Mouse (Mus musculus): Measurements from ENCODE around the gene Chchd1. TPM values are rescaled to one million over a fixed set of nuclear protein-coding genes. Genes with fewer than 3 reads are reported as not detected.

Gene Chchd1
- polyA plus RNA-seq, 1 experiment from 2014 or later, result 191 TPM

DNA sequence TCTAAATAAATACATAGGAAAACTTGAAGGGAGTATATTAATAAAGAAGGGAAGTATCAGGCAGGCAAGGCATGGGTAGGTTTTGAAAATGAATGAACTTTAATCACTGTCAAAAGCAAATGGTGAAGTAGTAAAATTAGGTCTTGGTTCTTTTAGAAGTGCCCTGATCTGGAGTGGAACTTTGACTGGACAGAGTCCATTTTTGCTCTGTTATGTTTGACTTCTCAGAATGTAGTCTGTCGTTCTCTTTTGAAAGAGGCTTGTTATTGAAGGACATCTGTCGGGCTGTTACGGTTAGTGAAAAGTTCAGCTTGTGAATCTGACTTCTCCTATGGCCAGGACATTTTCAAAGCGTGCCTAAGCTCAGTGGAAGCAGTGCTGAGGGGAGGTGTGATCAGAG, 24.9 kb upstream of the Chchd1 start:
- no peak for ATAC-seq (ENCODE audit: low read depth)
- H3K36me3 ChIP-seq (ENCODE audit: control insufficient read depth, insufficient read depth, low read length), result peaks cover 54% of the 10 kb centered on the region
- no peaks in the 10 kb centered on the region for H3K27me3 ChIP-seq (ENCODE audit: control insufficient read depth, insufficient read depth, low read depth, low read length)
- no peak overlapping the region for H3K27ac ChIP-seq (ENCODE audit: low read length)
- no peak overlapping the region for H3K4me2 ChIP-seq (ENCODE audit: low read depth, low read length)
- peaks cover 10% of the 10 kb centered on the region for H3K4me1 ChIP-seq (replicated peaks; ENCODE audit: control insufficient read depth, insufficient read depth, low read length)
- H3K9me3 ChIP-seq (ENCODE audit: control insufficient read depth, low read length), result peaks cover 3% of the 10 kb centered on the region; the same call in 1 of the 2 replicates
- no peak overlapping the region for H3K9ac ChIP-seq (ENCODE audit: low read length)
- 92% methylated on average over 4 of the region's 4 CpGs for WGBS
- H3K4me3 ChIP-seq (ENCODE audit: low read length), result no peak overlapping the region

- WGBS, result 91% methylated on average over 2 of the region's 2 CpGs
- no peak for ATAC-seq (ENCODE audit: low read depth)
- H3K4me3 ChIP-seq (ENCODE audit: low read length), result no peak overlapping the region
- no peaks in the 10 kb centered on the region for H3K27me3 ChIP-seq (ENCODE audit: control insufficient read depth, insufficient read depth, low read depth, low read length)
- no peaks in the 10 kb centered on the region for H3K4me1 ChIP-seq (replicated peaks; ENCODE audit: control insufficient read depth, insufficient read depth, low read length)
- no peak overlapping the region for H3K4me2 ChIP-seq (ENCODE audit: low read depth, low read length)
- H3K27ac ChIP-seq (ENCODE audit: low read length), result no peak overlapping the region
- no peak overlapping the region for H3K9ac ChIP-seq (ENCODE audit: low read length)
- H3K36me3 ChIP-seq (ENCODE audit: control insufficient read depth, insufficient read depth, low read length), result peaks cover 81% of the 10 kb centered on the region
- H3K9me3 ChIP-seq (ENCODE audit: control insufficient read depth, low read length), result no peaks in the 10 kb centered on the region
Observed at GRCm38 (mm10) chr14:20681742-20682141, 21.1 kb upstream of the Chchd1 start.

GRCm38 (mm10) chr14:20682498-20682897, 20.3 kb upstream of the Chchd1 start:
- no peak overlapping the region for H3K4me2 ChIP-seq (ENCODE audit: low read depth, low read length)
- H3K27ac ChIP-seq (ENCODE audit: low read length), result no peak overlapping the region
- H3K9me3 ChIP-seq (ENCODE audit: control insufficient read depth, low read length), result no peaks in the 10 kb centered on the region
- peaks cover 83% of the 10 kb centered on the region for H3K36me3 ChIP-seq (ENCODE audit: control insufficient read depth, insufficient read depth, low read length)
- ATAC-seq (ENCODE audit: low read depth), result peak; percentile 41; the same call in 1 of the 2 replicates
- WGBS, result 53% methylated on average over 3 of the region's 3 CpGs
- H3K9ac ChIP-seq (ENCODE audit: low read length), result no peak overlapping the region
- H3K27me3 ChIP-seq (ENCODE audit: control insufficient read depth, insufficient read depth, low read depth, low read length), result no peaks in the 10 kb centered on the region
- no peak overlapping the region for H3K4me3 ChIP-seq (ENCODE audit: low read length)
- no peaks in the 10 kb centered on the region for H3K4me1 ChIP-seq (replicated peaks; ENCODE audit: control insufficient read depth, insufficient read depth, low read length)

DNA sequence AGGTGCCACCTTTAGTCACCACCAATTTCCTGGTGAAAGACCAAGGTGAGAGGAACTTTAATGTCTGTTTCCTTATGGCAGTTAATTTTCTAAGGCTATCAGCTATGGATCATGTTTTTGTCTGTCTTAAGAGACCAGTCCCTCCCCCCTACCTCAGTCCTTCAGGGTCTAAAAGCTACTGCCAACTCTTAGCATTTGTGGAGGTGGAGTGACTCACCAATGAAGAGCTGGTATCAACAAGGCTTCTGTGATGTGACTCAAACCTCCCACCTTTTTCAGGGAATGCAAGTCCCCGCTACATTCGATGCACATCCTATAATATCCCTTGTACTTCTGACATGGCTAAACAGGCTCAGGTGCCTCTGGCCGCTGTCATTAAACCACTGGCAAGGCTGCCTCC, 16.2 kb upstream of the Chchd1 start:
- ATAC-seq (ENCODE audit: low read depth), result no peak
- 97% methylated on average over 3 of the region's 3 CpGs for WGBS
- H3K9me3 ChIP-seq (ENCODE audit: control insufficient read depth, low read length), result no peaks in the 10 kb centered on the region
- H3K4me3 ChIP-seq (ENCODE audit: low read length), result no peak overlapping the region
- peaks cover 81% of the 10 kb centered on the region for H3K36me3 ChIP-seq (ENCODE audit: control insufficient read depth, insufficient read depth, low read length)
- no peaks in the 10 kb centered on the region for H3K27me3 ChIP-seq (ENCODE audit: control insufficient read depth, insufficient read depth, low read depth, low read length)
- H3K27ac ChIP-seq (ENCODE audit: low read length), result no peak overlapping the region
- H3K4me1 ChIP-seq (replicated peaks; ENCODE audit: control insufficient read depth, insufficient read depth, low read length), result no peaks in the 10 kb centered on the region
- no peak overlapping the region for H3K4me2 ChIP-seq (ENCODE audit: low read depth, low read length)
- no peak overlapping the region for H3K9ac ChIP-seq (ENCODE audit: low read length)

DNA sequence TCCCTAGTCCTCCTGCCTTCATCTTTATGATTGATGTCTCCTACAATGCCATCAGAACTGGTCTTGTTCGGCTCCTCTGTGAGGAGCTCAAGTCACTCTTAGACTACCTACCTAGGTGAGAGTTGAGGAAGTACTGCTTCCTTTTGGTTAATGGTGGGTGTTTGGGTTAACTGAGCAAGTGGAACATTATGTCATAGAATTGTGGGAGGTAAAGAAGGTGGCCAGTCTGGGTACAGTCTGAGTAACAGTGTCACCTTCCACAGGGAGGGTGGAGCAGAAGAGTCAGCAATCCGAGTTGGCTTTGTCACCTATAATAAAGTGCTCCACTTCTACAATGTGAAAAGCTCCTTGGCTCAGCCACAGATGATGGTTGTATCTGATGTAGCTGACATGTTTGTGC, 13.8 kb upstream of the Chchd1 start:
- WGBS, result 81% methylated on average over 2 of the region's 2 CpGs
- peaks cover under 1% of the 10 kb centered on the region; the same call in 1 of the 2 replicates for H3K4me1 ChIP-seq (replicated peaks; ENCODE audit: control insufficient read depth, insufficient read depth, low read length)
- no peaks in the 10 kb centered on the region for H3K27me3 ChIP-seq (ENCODE audit: control insufficient read depth, insufficient read depth, low read depth, low read length)
- no peak overlapping the region for H3K9ac ChIP-seq (ENCODE audit: low read length)
- no peak overlapping the region for H3K27ac ChIP-seq (ENCODE audit: low read length)
- no peaks in the 10 kb centered on the region for H3K9me3 ChIP-seq (ENCODE audit: control insufficient read depth, low read length)
- H3K4me2 ChIP-seq (ENCODE audit: low read depth, low read length), result no peak overlapping the region
- no peak for ATAC-seq (ENCODE audit: low read depth)
- H3K4me3 ChIP-seq (ENCODE audit: low read length), result no peak overlapping the region
- peaks cover 84% of the 10 kb centered on the region for H3K36me3 ChIP-seq (ENCODE audit: control insufficient read depth, insufficient read depth, low read length)

DNA sequence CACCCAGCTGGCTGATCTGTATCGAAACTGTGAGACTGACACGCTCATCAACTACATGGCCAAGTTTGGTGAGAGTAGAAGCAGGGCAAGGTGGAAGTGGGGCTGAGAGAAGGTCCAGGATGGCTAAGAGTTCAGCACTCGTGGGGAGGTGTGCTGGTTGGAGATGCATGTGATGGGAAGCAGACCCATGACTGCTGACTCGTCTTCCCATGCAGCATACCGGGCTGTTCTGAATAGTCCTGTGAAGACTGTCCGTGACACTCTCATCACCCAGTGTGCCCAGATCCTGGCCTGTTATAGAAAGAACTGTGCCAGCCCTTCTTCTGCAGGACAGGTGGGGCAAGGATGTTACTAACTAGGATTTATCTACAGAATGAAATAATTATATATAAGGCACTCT, 11.0 kb upstream of the Chchd1 start:
- no peak overlapping the region for H3K4me2 ChIP-seq (ENCODE audit: low read depth, low read length)
- peaks cover 16% of the 10 kb centered on the region for H3K4me1 ChIP-seq (replicated peaks; ENCODE audit: control insufficient read depth, insufficient read depth, low read length)
- H3K9me3 ChIP-seq (ENCODE audit: control insufficient read depth, low read length), result no peaks in the 10 kb centered on the region
- ATAC-seq (ENCODE audit: low read depth), result no peak
- H3K4me3 ChIP-seq (ENCODE audit: low read length), result no peak overlapping the region
- WGBS, result 90% methylated on average over 6 of the region's 6 CpGs
- peaks cover 58% of the 10 kb centered on the region for H3K36me3 ChIP-seq (ENCODE audit: control insufficient read depth, insufficient read depth, low read length)
- no peaks in the 10 kb centered on the region for H3K27me3 ChIP-seq (ENCODE audit: control insufficient read depth, insufficient read depth, low read depth, low read length)
- H3K9ac ChIP-seq (ENCODE audit: low read length), result no peak overlapping the region
- no peak overlapping the region for H3K27ac ChIP-seq (ENCODE audit: low read length)

- H3K36me3 ChIP-seq (ENCODE audit: control insufficient read depth, insufficient read depth, low read length), result peaks cover 42% of the 10 kb centered on the region
- H3K4me1 ChIP-seq (replicated peaks; ENCODE audit: control insufficient read depth, insufficient read depth, low read length), result peaks cover 25% of the 10 kb centered on the region
- no peak overlapping the region for H3K27ac ChIP-seq (ENCODE audit: low read length)
- no peak overlapping the region for H3K4me3 ChIP-seq (ENCODE audit: low read length)
- H3K9ac ChIP-seq (ENCODE audit: low read length), result no peak overlapping the region
- H3K4me2 ChIP-seq (ENCODE audit: low read depth, low read length), result no peak overlapping the region
- no peaks in the 10 kb centered on the region for H3K27me3 ChIP-seq (ENCODE audit: control insufficient read depth, insufficient read depth, low read depth, low read length)
- no peak for ATAC-seq (ENCODE audit: low read depth)
- no peaks in the 10 kb centered on the region for H3K9me3 ChIP-seq (ENCODE audit: control insufficient read depth, low read length)
- WGBS, result 85% methylated on average over 10 of the region's 10 CpGs
Observed at GRCm38 (mm10) chr14:20693589-20694101, 9.2 kb upstream of the Chchd1 start.

DNA sequence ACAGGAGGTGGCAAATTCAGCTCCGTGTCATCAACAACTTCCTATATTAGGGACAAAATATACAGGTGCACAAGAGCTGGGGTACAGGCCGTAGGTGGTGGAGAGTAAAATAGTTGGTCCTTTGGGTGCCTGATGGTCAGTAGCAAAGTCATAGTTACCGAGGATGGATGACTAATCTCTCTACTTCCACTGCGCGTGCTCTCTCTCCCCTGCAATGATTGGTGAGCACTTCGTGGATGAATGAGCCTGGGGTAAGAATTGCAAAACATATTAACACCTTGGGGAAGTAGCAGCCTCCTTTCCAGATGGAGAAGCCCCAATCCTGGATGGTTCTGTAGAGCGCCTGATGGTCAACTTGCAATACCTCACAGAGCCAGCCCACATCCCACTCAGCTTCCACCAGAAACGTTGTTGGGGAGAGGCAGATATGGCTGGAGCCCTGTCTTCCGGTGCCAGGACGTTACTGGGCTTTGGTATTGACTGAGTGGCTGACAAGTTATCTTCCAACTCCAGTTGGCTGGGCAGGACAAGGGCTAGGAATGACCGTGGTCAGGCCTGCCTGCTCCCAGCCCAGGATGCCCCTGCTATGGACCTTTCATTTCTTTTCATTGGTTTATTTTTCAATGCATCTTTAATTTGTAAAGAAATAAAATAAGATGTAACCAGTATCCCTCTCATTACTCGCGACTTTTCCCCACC, 8.5 kb upstream of the Chchd1 start:
- peak; percentile 10; the same call in 1 of the 2 replicates for ATAC-seq (ENCODE audit: low read depth)
- 44% methylated on average over 13 of the region's 13 CpGs for WGBS
- Histone ChIP-seq H3K9me3 (ENCODE audit: control insufficient read depth, low read length) (no peaks in the 10 kb centered on the region), H3K4me2 (ENCODE audit: low read depth, low read length) (peak overlapping the region; percentile 87), H3K27ac (ENCODE audit: low read length) (peak overlapping the region; percentile 99), H3K36me3 (ENCODE audit: control insufficient read depth, insufficient read depth, low read length) (peaks cover 36% of the 10 kb centered on the region), H3K4me3 (ENCODE audit: low read length) (peak overlapping the region; percentile 98), H3K4me1 (replicated peaks; ENCODE audit: control insufficient read depth, insufficient read depth, low read length) (peaks cover 25% of the 10 kb centered on the region), H3K27me3 (ENCODE audit: control insufficient read depth, insufficient read depth, low read depth, low read length) (no peaks in the 10 kb centered on the region), H3K9ac (ENCODE audit: low read length) (peak overlapping the region; percentile 96)

DNA sequence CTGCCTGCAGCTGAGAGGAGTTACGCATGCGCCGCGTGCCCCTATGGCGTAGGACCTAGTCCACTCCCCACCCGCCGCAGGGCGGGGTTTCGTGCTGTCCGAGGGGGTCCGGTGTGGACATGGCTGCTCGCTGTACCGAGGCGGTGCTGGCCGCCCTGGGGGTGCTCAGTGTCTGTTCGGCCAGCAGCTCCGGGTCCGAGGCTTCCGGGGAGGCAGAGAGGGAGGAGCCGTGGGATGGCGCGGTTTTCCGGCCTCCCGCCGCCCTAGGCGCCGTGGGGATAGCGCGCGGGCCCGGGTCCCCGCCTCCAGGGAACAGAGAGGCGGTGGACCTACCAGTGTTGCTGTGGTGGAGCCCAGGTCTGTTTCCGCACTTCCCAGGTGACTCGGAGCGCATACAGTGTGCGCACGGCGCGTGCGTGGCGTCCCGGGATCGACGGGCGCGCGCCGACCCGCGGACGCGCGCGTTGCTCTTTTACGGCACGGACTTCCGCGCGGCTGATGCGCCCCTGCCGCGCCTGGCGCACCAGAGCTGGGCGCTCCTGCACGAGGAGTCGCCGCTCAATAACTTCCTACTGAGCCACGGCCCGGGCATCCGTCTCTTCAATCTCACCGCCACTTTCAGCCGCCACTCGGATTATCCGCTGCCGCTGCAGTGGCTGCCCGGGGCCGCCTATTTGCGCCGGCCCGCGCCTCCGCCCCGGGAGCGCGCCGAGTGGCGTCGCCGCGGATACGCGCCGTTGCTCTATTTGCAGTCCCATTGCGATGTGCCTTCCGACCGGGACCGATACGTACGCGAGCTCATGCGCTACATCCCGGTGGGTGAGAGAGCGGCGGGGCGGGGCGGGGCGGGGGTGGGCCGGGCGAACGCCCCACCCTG, 7.7 kb upstream of the Chchd1 start, which contains the start of gene Fut11:
Gene Fut11 (plus strand): TSS at position 85 of the 877 bp plus-strand sequence.
- no peaks in the 10 kb centered on the region for H3K27me3 ChIP-seq (ENCODE audit: control insufficient read depth, insufficient read depth, low read depth, low read length)
- H3K9ac ChIP-seq (ENCODE audit: low read length), result peak within 1 kb of the TSS; percentile 96
- WGBS, result under 1% methylated on average over 97 of the region's 111 CpGs
- peak within 1 kb of the TSS; percentile 99 for H3K27ac ChIP-seq (ENCODE audit: low read length)
- peak within 1 kb of the TSS; percentile 87 for H3K4me2 ChIP-seq (ENCODE audit: low read depth, low read length)
- no peaks in the 10 kb centered on the region for H3K9me3 ChIP-seq (ENCODE audit: control insufficient read depth, low read length)
- ATAC-seq (ENCODE audit: low read depth), result peak; percentile 94
- peaks cover 28% of the 10 kb centered on the region for H3K36me3 ChIP-seq (ENCODE audit: control insufficient read depth, insufficient read depth, low read length)
- H3K4me1 ChIP-seq (replicated peaks; ENCODE audit: control insufficient read depth, insufficient read depth, low read length), result peaks cover 25% of the 10 kb centered on the region
- peak within 1 kb of the TSS; percentile 98 for H3K4me3 ChIP-seq (ENCODE audit: low read length)
